Mouse (Mus musculus) thymus, postnatal 36 days (tissue): ENCODE measurements around the gene Adprm.

ENCODE experiments used
- DNase-seq, 2 experiments: peaks; one replicate each; pipeline ENCODE4 v3.0.0; 2022; ENCODE audit warnings: mixed read lengths in 2 of 2

The Adprm gene

DNA sequence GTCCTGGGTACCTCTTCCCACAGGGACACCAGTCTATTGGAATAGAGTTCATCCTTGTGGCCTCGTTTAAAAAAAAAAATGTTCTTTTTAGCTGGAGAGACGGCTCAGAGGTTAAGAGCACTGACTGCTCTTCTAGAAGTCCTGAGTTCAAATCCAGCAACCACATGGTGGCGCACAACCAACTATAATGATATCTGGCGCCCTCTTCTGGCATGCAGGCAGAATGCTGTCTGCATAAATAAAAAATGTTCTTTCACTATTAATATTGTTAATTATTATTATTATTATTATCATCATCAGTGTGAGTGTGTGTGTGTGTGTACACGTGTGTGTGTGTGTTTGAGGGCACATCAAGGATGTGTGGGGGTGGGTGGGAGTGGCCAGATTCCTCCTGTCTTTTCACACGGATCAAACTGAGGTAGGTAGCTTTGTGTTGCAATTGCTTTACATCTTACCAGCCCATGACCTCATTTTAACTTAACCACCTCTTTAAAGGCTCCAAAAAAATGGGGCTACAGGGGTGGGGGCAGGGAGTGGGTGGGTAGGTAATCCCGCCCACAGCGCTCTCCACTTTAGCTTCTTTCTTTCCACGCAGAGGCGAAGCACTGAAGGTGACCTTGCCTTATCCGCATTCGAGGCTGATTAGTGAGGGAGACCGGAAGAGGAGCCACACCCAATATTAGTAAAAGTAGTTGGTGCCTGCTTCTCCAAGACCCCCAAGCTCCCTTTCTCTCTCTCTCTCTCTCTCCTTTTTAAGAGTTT lies 29.9 kb downstream of the Adprm start:
- DNase-seq = peak in 1 of 2 experiments; percentile 5

DNA sequence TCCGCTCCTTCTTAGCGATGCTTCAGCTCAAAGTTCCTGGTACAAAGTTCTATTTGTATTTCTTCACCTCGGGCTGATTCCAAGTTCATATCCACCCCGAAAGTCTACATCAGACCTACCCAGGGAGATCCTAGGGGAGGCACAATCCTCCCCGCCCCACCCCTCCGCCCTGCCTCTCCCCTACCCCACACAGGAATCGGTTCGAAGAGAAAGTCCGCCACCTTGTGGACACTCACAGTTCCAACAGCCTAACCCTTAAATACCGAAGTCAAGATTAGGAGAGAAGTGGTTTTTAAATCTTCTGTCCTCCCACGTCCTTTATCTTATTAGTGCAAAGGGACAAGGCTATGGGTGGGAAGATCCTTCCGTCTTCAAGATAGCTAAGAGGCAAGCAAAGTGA lies 31.4 kb downstream of the Adprm start:
- DNase-seq = peak; percentile 36 to 43

DNA sequence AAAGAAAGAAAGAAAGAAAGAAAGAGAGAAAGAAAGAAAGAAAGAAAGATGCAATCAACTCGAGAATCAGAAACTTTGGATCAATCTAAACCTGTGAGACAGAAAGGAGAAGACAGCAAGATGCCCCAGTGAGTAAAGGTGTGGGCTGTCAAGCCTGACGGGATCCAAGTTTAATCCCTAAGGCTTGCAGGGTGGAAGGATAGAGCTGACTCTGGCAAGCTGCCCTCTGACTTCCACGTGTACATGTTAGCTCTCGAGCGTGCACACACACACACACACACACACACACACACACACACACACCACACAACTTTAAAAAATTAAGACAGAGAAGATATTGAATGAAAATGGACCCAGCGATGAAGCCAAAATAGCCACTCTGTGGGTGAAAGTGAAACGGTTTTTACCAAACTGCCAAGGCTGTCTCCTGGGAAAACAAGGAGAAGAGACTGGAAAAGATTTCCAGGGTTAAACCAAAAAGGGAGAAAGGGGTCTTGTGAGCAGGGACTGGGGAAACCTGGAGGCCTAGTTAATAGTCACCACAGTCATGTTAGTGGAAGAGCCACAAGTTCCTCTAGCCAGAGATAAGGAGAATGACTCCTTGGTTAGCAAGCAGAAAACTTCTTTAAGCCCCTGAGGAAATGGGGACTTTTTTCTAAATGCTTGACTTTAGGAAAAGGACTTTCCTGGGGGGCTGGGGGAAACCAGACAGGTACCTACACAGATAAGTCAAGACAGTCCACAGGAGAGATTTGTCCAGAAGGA lies 32.5 kb downstream of the Adprm start:
- DNase-seq = no peak

DNA sequence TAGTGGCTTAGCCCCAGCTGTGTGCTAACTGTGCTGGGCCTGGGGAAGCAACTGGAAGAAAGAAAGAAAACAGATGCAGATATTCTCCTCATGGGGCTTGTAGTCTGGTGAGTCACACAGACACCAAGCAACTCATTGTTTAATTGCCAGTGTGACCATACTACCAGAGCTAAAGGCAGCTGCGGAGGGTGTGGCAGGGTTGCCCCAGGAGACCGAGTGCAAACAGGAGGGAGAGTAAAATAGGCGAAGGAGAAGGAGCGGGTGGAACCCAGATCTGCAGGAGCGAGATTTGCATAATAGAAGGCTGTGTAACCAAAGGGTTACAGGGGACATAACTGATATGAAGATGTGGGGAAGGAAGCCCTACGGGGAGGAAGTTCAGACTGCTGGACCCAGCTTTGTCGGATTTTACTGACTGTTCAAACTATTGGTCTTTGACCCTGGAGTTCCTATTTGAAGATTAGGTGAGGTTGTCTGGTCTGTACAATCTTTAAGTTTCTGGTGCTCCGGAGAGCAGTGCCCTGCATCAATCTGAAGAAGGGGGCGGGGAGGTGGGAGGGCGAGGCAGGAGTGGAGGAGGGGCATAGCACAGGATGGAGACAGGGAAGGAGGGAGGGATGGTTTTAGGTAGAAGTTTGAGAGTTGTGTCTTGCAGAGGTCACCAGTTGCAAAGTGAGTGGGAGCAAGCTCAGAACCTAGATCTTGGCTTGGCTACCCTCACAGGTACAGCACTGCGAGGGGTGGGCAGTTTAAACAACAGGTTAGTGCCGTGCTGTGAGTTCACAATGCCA lies 34.4 kb downstream of the Adprm start:
- DNase-seq = no peak

GRCm38 (mm10) chr11:67011635-67012034 lies 40.8 kb downstream of the Adprm start:
- no peak for DNase-seq

DNA sequence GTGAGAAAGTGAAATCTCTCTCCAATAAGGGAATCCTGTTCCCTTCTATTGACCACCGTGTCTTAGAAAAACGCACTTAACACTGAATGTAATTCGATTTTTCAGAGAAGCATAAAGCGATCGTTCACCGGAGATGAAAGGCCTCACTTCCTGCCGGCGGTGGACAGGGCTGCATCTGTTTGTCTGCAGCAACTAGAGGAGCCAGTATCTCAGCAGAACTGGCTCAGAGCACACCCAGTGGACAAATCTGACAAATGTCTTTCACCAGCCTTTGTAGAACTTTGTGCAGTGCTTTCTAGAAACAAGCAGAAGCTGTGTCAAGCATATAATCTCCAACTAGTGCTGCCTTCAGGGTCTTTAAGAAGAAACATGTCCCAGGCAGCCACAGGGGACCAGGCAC lies 42.0 kb downstream of the Adprm start:
- no peak for DNase-seq

DNA sequence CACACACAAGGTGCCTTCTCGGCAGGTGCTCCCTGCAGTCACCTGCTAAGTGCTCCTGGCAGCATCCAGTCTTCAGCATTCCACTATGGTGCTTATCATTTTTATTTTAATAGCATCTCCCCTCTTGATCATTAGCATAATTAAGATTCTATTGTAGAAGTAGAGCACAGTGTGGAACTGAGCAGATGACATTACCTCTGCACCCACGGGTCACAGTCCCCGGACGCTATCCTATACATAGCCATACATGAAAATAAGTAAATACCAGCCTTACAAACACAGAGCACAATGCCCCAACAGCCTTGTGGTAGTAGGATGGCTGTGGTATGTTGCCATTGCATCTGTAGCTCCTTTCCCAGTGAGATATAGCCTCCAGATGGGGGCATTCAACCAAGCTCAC lies 43.9 kb downstream of the Adprm start:
- no peak for DNase-seq

GRCm38 (mm10) chr11:67007961-67008360 lies 44.4 kb downstream of the Adprm start:
- no peak for DNase-seq

DNA sequence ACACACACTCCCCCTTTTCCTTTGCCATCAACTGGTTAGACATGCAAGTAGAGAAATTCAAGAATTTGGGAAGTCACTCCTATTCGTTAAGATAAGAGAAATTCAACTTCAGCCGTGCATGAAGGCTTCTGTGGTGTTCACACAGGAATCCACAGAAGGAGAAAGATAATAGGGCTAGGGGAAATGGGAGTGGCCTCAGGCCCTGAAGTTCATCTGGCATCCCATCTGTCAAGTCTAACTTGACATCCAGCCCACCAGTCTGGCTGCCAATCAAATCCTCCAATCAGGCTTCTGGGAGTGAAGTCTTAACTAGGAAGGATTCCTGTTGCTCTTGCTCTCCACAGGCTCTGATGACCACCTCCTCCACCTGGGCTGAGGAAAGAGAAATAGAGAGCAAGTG lies 49.5 kb downstream of the Adprm start:
- no peak for DNase-seq

DNA sequence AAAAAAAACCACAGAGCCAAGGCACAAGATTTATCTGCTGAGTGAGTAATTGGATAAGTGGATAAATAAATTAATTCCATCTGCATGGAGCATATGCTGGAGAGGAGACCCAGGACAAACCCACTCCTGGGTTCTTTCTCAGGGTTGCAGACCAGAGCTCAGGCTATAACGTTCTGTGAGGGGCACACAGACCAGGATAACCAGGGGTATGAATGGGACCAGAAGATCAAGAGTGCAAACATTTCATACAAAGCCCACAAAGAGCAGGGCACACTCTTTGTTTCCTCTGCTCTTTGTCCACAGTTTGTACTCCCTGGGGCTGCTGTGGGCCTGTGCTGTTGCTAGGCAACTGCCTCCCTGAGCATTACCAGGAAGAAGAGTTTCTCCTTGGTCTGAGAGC lies 50.7 kb downstream of the Adprm start:
- DNase-seq = no peak

- no peak for DNase-seq
Observed at GRCm38 (mm10) chr11:67000671-67001070, 51.7 kb downstream of the Adprm start.

DNA sequence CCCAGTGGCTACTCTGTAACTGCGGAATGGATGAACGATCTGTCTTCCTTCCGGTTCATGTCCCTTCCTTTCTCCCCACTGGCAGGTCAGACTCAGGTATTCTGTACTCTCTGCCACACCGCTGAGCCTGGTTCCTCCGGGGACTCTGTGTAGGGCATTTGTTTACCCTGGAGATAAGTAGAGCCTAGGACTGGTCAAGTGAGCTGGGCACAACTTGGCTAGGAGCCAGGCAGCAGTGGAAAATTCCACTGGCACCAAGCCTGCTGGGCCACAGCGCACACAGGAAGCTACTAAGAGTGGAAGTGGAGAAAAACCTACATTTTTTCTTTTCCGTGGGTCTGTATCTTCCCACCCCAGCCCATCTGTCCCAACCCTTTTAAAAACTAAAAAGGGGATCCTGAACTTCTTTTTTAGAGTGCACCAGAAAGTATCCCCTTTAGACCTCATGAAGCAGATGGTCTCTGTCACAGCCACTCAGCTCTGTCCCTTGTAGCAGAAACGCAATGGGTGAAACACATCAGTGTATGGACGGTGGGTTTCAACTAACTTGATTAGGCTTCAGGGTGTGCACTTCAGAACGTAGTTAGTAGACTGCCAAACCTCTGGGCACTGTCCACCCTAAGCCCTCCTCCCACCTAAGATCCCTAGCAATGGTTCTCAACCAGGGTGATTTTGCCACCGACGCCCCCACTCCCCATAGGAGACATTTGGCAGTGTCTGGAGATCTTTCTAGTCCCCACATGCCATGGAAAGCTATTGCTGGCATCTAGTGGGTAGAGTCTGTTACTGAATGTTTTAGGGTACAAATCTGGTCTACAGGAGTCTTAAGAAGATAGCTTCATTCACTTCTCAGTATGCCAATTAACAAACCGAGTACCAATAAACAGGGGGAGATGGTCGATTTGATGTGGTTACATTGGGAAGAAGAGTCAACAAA lies 53.7 kb downstream of the Adprm start:
- no peak for DNase-seq

DNA sequence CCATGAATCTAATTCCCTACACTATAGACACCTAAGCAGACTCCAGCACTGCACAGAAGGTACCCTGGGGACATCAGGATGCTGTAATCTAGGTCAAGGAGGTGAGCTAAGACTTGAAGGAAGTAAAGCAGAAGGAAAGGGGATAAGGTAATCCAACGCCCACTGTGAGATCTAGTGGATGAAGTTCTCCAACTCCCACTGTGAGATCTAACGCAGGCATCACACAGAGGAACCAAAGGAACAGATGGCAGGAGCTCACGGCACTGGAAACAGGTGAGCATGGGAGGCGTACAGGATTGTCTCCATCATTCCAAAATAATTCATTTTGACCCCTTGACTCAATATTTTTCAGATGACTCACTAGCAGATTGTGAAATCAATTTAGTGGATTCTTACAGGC lies 55.9 kb downstream of the Adprm start:
- DNase-seq = no peak

DNA sequence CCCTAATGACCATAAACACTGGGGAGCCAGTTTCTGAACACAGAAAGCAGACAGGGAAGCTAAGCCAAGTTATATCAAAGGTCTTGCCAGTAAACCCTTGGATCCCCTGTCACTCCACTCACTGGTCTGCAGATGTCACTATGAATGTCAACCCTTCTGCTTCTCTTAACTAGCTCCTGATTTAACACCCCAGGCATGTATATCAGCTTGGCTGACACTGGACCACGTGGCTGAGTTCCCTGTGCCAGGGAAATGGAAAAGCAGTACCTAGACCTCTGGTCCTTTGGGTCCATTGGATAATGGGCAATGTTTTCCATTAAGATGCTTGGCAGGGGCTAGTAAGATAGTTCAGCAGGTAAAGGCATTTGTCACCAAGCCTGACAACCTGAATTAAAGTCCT lies 58.7 kb downstream of the Adprm start:
- no peak for DNase-seq

DNA sequence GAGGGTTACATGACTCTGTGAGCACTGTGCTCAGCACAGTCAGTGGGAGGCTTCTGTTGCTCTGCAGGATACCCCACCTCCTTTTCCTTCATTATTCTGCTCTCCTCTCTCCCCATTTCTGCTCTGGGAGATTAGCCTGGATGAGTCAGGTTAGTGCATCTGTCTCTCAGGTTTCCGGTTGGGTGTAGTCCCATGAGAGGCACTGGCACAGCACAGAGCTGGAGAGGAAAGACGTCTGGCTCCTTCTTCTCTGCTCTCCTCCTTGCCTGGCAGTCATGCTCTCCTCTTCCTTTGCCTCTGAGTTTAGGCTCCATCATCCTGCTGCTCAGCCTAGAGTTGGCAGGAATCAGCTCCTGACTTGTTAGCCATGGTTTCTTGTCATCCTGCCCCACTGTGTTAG lies 60.2 kb downstream of the Adprm start:
- DNase-seq = no peak
